Mouse (Mus musculus): ENCODE data around the gene Mcu. TPM values are rescaled to one million over a fixed set of nuclear protein-coding genes. Genes with fewer than 3 reads are reported as not detected.

Mcu gene
- polyA plus RNA-seq, 1 experiment from 2014 or later = 36.0 TPM

DNA sequence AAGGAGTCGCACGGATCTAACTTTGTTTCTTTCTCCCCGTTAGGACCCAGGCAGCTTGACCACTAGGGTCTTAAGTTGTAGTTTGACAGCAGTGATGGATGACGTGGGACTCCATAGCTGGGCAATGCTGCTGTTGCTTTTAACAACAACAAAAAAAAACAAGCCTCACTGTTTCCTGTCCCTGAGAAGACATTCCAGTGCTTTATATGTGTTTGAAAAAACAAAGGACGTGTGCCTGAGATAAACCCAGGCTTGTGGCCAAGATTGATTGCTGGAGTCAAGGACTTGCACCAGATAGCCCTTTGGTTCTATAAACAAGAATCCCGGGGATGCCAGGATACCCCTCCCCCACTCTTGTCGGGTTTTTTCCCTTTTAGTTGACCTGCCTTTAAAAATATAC lies 173.3 kb downstream of the Mcu start:
- Histone ChIP-seq H3K4me3 (ENCODE audit: low read length) (no peak overlapping the region), H3K27ac (ENCODE audit: low read depth, low read length) (no peak overlapping the region), H3K9ac (ENCODE audit: low read depth, low read length) (no peak overlapping the region), H3K27me3 (ENCODE audit: control insufficient read depth, insufficient read depth, low read length) (peaks cover 5% of the 10 kb centered on the region; the same call in 1 of the 2 replicates), H3K9me3 (ENCODE audit: control insufficient read depth, low read length) (no peaks in the 10 kb centered on the region), H3K36me3 (ENCODE audit: control insufficient read depth, insufficient read depth, low read length) (no peaks in the 10 kb centered on the region), H3K4me1 (ENCODE audit: control insufficient read depth, insufficient read depth, low read length) (0 out of 2 replicates have a peak, but pooled peaks cover 6% of the 10 kb centered on the region), H3K4me2 (replicated peaks; ENCODE audit: low read depth, low read length) (no peak overlapping the region)
- no peak for ATAC-seq (ENCODE audit: low FRiP score, low TSS enrichment)
- WGBS = 10% methylated on average over 7 of the region's 7 CpGs

DNA sequence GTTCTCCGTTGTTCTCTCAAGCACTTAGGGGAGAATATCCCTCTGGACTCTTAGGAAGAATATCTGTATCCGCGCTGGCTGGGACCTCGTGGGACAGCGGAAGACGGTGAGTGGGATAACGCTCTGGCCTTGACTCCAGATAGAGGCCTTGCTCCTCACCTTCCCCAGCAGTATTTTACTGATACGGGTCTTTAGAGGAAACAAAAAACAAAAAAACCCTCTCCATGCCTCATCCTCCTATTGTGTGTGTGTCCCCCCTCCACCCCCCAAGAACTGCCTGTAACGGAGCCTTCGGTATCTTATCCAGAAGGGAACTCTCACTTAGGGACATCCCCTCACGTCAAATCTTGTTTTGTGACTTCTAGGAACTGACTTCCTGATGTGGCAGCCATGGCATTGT lies 174.8 kb downstream of the Mcu start, which contains the start of gene Oit3:
Gene Oit3, minus strand, starts transcription at position 44 of the 400 bp plus-strand sequence.
- no peak for ATAC-seq (ENCODE audit: low FRiP score, low TSS enrichment)
- Histone ChIP-seq H3K27ac (ENCODE audit: low read depth, low read length) (no peak within 1 kb of the TSS), H3K9me3 (ENCODE audit: control insufficient read depth, low read length) (no peaks in the 10 kb centered on the region), H3K27me3 (ENCODE audit: control insufficient read depth, insufficient read depth, low read length) (peaks cover 5% of the 10 kb centered on the region; the same call in 1 of the 2 replicates), H3K9ac (ENCODE audit: low read depth, low read length) (no peak within 1 kb of the TSS), H3K4me2 (replicated peaks; ENCODE audit: low read depth, low read length) (no peak within 1 kb of the TSS), H3K4me3 (ENCODE audit: low read length) (no peak within 1 kb of the TSS), H3K36me3 (ENCODE audit: control insufficient read depth, insufficient read depth, low read length) (no peaks in the 10 kb centered on the region), H3K4me1 (ENCODE audit: control insufficient read depth, insufficient read depth, low read length) (0 out of 2 replicates have a peak, but pooled peaks cover 6% of the 10 kb centered on the region)
- 77% methylated on average over 11 of the region's 11 CpGs for WGBS

DNA sequence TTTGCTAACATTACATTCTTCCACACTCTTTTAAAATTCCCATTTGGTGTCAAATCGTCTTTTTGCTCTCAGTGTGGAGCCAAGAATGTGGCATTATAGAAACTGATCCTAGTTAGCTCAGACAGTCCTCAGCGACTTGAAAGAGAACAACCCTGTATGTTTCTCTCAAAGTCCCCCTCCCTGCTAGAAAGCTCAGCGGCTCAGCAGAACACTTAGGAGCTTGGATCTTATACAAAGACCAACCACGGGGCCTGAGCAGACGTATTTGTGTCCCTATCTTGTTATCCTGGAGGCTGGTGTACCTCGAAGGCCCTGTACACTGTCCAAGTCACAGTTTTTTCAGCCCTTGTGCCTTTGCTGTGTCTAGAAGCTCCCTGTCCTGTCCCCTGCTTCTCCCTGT lies 176.3 kb downstream of the Mcu start:
- Histone ChIP-seq H3K9ac (ENCODE audit: low read depth, low read length) (no peak overlapping the region), H3K36me3 (ENCODE audit: control insufficient read depth, insufficient read depth, low read length) (no peaks in the 10 kb centered on the region), H3K4me3 (ENCODE audit: low read length) (no peak overlapping the region), H3K4me1 (ENCODE audit: control insufficient read depth, insufficient read depth, low read length) (0 out of 2 replicates have a peak, but pooled peaks cover 4% of the 10 kb centered on the region), H3K4me2 (replicated peaks; ENCODE audit: low read depth, low read length) (no peak overlapping the region), H3K27ac (ENCODE audit: low read depth, low read length) (no peak overlapping the region), H3K27me3 (ENCODE audit: control insufficient read depth, insufficient read depth, low read length) (peaks cover 5% of the 10 kb centered on the region; the same call in 1 of the 2 replicates), H3K9me3 (ENCODE audit: control insufficient read depth, low read length) (no peaks in the 10 kb centered on the region)
- WGBS = 72% methylated on average over 6 of the region's 6 CpGs
- ATAC-seq (ENCODE audit: low FRiP score, low TSS enrichment) = no peak

DNA sequence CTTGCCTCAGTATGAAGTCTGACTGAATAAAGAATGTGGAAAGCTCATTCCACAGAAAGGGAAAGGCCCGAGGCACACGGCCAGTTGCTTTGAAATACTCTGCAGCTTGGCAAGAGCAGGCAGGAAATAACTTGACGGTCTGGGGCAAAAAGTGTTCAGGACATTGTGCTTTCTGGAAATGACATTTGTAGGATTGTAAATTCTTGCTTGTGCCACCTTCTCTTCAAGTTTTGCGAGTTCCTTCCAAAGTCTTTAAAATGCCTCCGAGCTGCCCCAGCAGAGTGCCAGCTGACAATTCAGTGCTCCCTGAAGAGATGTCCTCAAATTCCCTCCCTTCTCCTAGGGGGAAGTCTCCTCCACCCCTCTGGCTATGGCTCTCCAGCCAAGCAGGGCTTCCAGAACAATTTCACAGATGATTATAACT lies 177.0 kb downstream of the Mcu start:
- ATAC-seq (ENCODE audit: low FRiP score, low TSS enrichment) = no peak
- 0 out of 2 replicates have a peak, but pooled peaks cover 4% of the 10 kb centered on the region for H3K4me1 ChIP-seq (ENCODE audit: control insufficient read depth, insufficient read depth, low read length)
- no peaks in the 10 kb centered on the region for H3K36me3 ChIP-seq (ENCODE audit: control insufficient read depth, insufficient read depth, low read length)
- H3K9ac ChIP-seq (ENCODE audit: low read depth, low read length) = no peak overlapping the region
- WGBS = 29% methylated on average over 5 of the region's 5 CpGs
- H3K27me3 ChIP-seq (ENCODE audit: control insufficient read depth, insufficient read depth, low read length) = peaks cover 5% of the 10 kb centered on the region; the same call in 1 of the 2 replicates
- no peaks in the 10 kb centered on the region for H3K9me3 ChIP-seq (ENCODE audit: control insufficient read depth, low read length)
- H3K4me2 ChIP-seq (replicated peaks; ENCODE audit: low read depth, low read length) = no peak overlapping the region
- H3K27ac ChIP-seq (ENCODE audit: low read depth, low read length) = no peak overlapping the region
- no peak overlapping the region for H3K4me3 ChIP-seq (ENCODE audit: low read length)

DNA sequence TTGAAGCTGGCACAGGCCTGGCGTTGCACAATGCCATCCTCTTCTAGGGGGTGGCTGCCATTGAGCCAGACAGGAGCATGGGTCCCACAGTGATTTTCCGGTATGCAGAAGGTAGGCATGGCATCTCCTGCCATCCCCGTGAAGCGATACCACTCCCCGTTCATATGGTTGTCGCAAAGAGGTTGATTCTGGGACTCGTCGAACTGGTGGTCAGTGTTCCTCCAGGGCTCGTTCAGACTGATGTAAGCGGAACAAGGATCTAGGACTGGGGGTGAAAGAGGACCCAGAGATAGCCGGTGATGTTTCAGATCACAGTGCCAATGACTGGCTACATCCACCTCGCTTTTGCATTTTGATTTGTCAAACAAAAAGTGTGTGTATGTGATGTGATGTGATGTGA lies 177.8 kb downstream of the Mcu start:
- H3K4me3 ChIP-seq (ENCODE audit: low read length) = no peak overlapping the region
- ATAC-seq (ENCODE audit: low FRiP score, low TSS enrichment) = no peak
- H3K9me3 ChIP-seq (ENCODE audit: control insufficient read depth, low read length) = no peaks in the 10 kb centered on the region
- no peak overlapping the region for H3K9ac ChIP-seq (ENCODE audit: low read depth, low read length)
- peaks cover 5% of the 10 kb centered on the region; the same call in 1 of the 2 replicates for H3K27me3 ChIP-seq (ENCODE audit: control insufficient read depth, insufficient read depth, low read length)
- 0 out of 2 replicates have a peak, but pooled peaks cover 4% of the 10 kb centered on the region for H3K4me1 ChIP-seq (ENCODE audit: control insufficient read depth, insufficient read depth, low read length)
- H3K27ac ChIP-seq (ENCODE audit: low read depth, low read length) = no peak overlapping the region
- 96% methylated on average over 12 of the region's 12 CpGs for WGBS
- no peaks in the 10 kb centered on the region for H3K36me3 ChIP-seq (ENCODE audit: control insufficient read depth, insufficient read depth, low read length)
- H3K4me2 ChIP-seq (replicated peaks; ENCODE audit: low read depth, low read length) = no peak overlapping the region

DNA sequence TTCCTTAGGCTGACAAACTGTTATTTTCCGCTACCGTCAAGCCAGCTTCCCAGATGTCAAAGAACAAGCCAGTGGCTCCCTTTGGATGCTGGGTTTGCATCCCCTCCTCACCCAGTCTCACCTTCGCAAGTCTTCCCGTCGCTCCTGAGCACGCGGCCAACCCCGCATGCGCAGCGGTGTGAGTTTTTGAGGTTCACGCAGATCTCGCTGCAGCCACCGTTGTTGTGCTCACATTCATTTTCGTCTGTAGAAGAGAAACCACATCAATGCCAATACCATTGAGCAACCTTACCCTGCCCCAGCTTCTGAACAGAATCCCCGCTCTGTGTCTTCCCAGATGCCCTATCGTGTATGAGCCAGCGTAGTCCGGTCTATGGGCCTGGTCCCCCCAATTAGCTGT lies 180.7 kb downstream of the Mcu start:
- Histone ChIP-seq H3K4me2 (replicated peaks; ENCODE audit: low read depth, low read length) (no peak overlapping the region), H3K9ac (ENCODE audit: low read depth, low read length) (no peak overlapping the region), H3K4me3 (ENCODE audit: low read length) (no peak overlapping the region), H3K27ac (ENCODE audit: low read depth, low read length) (no peak overlapping the region), H3K9me3 (ENCODE audit: control insufficient read depth, low read length) (no peaks in the 10 kb centered on the region), H3K36me3 (ENCODE audit: control insufficient read depth, insufficient read depth, low read length) (no peaks in the 10 kb centered on the region), H3K4me1 (ENCODE audit: control insufficient read depth, insufficient read depth, low read length) (no peaks in the 10 kb centered on the region), H3K27me3 (ENCODE audit: control insufficient read depth, insufficient read depth, low read length) (peaks cover 5% of the 10 kb centered on the region; the same call in 1 of the 2 replicates)
- 94% methylated on average over 18 of the region's 18 CpGs for WGBS
- ATAC-seq (ENCODE audit: low FRiP score, low TSS enrichment) = no peak

DNA sequence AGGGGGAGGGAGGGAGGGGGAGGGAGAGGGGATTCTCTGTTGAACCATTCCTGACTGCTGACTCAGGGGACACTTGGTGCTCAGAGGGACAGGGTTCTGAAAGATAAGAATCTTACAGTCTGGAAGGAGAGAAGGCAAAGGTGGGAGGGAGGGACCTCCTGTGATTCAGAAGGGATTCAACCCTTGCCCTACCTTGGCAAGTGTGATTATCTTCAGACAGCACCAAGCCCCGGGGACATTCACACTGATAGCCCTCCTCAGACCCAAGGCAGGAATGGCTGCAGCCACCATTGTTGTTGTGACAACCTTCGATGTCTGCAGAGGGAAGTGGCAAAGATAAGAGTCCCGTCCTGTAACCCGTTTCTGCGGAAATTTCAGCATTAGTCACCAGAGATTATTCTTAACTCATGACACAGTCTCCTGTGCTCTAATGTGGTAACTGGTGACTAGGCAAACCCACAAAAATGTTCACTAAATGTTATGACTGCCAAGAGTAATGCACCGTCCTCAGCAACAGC lies 185.7 kb downstream of the Mcu start:
- Histone ChIP-seq H3K4me3 (ENCODE audit: low read length) (no peak overlapping the region), H3K9ac (ENCODE audit: low read depth, low read length) (no peak overlapping the region), H3K27me3 (ENCODE audit: control insufficient read depth, insufficient read depth, low read length) (no peaks in the 10 kb centered on the region), H3K4me1 (ENCODE audit: control insufficient read depth, insufficient read depth, low read length) (peaks cover 4% of the 10 kb centered on the region; the same call in 1 of the 2 replicates), H3K27ac (ENCODE audit: low read depth, low read length) (no peak overlapping the region), H3K4me2 (replicated peaks; ENCODE audit: low read depth, low read length) (no peak overlapping the region), H3K36me3 (ENCODE audit: control insufficient read depth, insufficient read depth, low read length) (no peaks in the 10 kb centered on the region), H3K9me3 (ENCODE audit: control insufficient read depth, low read length) (no peaks in the 10 kb centered on the region)
- WGBS = 66% methylated on average over 6 of the region's 6 CpGs
- no peak for ATAC-seq (ENCODE audit: low FRiP score, low TSS enrichment)

DNA sequence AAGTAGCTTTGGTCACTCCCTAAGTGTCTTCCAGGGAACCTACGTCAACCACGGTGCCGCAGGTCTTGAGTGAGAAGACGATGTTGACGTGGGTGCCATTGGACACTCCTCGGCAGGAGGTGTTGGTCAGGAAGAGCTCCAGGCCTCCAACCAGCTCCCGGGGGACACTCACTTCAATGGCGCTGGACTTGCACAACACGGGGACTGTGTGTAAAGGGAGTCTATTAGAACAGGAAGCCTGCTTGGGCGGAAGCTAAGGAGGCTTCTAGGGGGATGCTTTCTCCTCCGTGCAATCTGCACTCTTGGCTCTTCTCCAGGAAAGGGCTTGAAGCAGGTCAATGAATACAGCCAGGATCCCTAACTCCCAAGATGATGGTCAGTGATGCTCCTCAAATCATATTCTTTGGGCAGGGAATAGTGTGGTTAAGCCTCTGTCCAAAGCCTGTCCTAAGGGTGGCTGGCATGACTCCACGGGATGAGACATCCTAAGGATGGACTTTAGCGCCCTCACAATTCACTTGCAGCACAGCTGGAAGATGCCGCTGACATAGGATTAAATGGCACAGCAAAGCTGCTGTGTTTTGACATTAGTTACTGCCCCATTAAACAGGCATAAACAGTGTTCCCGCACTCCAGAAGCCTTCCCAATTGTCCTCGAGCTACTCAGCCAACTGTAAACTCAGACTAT lies 186.9 kb downstream of the Mcu start:
- WGBS = 61% methylated on average over 16 of the region's 16 CpGs
- no peak overlapping the region for H3K9ac ChIP-seq (ENCODE audit: low read depth, low read length)
- H3K4me3 ChIP-seq (ENCODE audit: low read length) = no peak overlapping the region
- H3K27ac ChIP-seq (ENCODE audit: low read depth, low read length) = no peak overlapping the region
- ATAC-seq (ENCODE audit: low FRiP score, low TSS enrichment) = peak; percentile 37
- no peaks in the 10 kb centered on the region for H3K9me3 ChIP-seq (ENCODE audit: control insufficient read depth, low read length)
- H3K27me3 ChIP-seq (ENCODE audit: control insufficient read depth, insufficient read depth, low read length) = no peaks in the 10 kb centered on the region
- peaks cover 4% of the 10 kb centered on the region; the same call in 1 of the 2 replicates for H3K4me1 ChIP-seq (ENCODE audit: control insufficient read depth, insufficient read depth, low read length)
- H3K36me3 ChIP-seq (ENCODE audit: control insufficient read depth, insufficient read depth, low read length) = no peaks in the 10 kb centered on the region
- no peak overlapping the region for H3K4me2 ChIP-seq (replicated peaks; ENCODE audit: low read depth, low read length)

DNA sequence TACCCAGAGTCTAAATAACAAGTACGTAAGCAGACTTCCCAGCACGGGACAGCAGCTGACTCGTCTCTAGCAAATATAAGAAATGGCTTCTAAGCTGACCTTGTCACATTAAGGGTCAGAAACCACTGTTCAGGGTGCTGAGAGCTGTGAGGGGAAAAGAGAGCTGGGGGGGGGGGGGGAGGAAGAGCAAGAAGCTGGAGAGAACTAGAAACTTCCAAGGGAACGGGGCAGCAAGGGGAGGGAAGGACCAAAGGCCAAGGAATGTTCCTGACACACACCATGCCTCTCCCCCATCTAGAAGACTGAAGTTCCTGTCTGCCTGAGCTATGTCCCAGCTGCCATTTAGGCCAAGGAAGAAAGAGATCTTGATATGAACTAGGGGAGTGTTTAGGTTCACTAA lies 190.1 kb downstream of the Mcu start:
- Histone ChIP-seq H3K4me1 (ENCODE audit: control insufficient read depth, insufficient read depth, low read length) (peaks cover 10% of the 10 kb centered on the region; the same call in 1 of the 2 replicates), H3K27ac (ENCODE audit: low read depth, low read length) (no peak overlapping the region), H3K36me3 (ENCODE audit: control insufficient read depth, insufficient read depth, low read length) (no peaks in the 10 kb centered on the region), H3K9ac (ENCODE audit: low read depth, low read length) (no peak overlapping the region), H3K9me3 (ENCODE audit: control insufficient read depth, low read length) (no peaks in the 10 kb centered on the region), H3K4me2 (replicated peaks; ENCODE audit: low read depth, low read length) (no peak overlapping the region), H3K4me3 (ENCODE audit: low read length) (no peak overlapping the region), H3K27me3 (ENCODE audit: control insufficient read depth, insufficient read depth, low read length) (no peaks in the 10 kb centered on the region)
- 38% methylated on average over 4 of the region's 4 CpGs for WGBS
- ATAC-seq (ENCODE audit: low FRiP score, low TSS enrichment) = no peak

Measured in kidney, embryonic 14.5 days (tissue).